Mouse (Mus musculus): Measurements from ENCODE around the gene Pak1ip1. TPM values are rescaled to one million over a fixed set of nuclear protein-coding genes. Genes with fewer than 3 reads are reported as not detected.
"Not testable (repeated sequence)": the region's sequence is repeated elsewhere in the genome, so short reads cannot be mapped to it uniquely, and the experiment has no call there.

Gene Pak1ip1
- polyA plus RNA-seq, 1 experiment from 2014 or later: 66.0 TPM

- Histone ChIP-seq H3K27me3 (ENCODE audit: control insufficient read depth, insufficient read depth, low read length) (no peaks in the 10 kb centered on the region), H3K4me1 (ENCODE audit: control insufficient read depth, insufficient read depth, low read length) (no peaks in the 10 kb centered on the region), H3K4me3 (replicated peaks; ENCODE audit: low read depth, low read length) (no peak overlapping the region), H3K4me2 (ENCODE audit: low read length) (no peak overlapping the region), H3K27ac (replicated peaks; ENCODE audit: low read depth, low read length) (no peak overlapping the region), H3K36me3 (ENCODE audit: control insufficient read depth, insufficient read depth, low read length) (no peaks in the 10 kb centered on the region), H3K9me3 (ENCODE audit: control insufficient read depth, low read length) (no peaks in the 10 kb centered on the region), H3K9ac (replicated peaks; ENCODE audit: low read length) (no peak overlapping the region)
- no peak for ATAC-seq (ENCODE audit: low FRiP score, low TSS enrichment)
- 14% methylated on average over 8 of the region's 8 CpGs for WGBS
- no peak for DNase-seq
Measured at GRCm38 (mm10) chr13:40994487-40995263, 6.1 kb upstream of the Pak1ip1 start.

GRCm38 (mm10) chr13:40998537-40998936, 2.3 kb upstream of the Pak1ip1 start:
- not testable (repeated sequence) for H3K27me3 ChIP-seq (ENCODE audit: control insufficient read depth, insufficient read depth, low read length); DNase-seq; H3K9ac ChIP-seq (replicated peaks; ENCODE audit: low read length); ATAC-seq (ENCODE audit: low FRiP score, low TSS enrichment); H3K4me3 ChIP-seq (replicated peaks; ENCODE audit: low read depth, low read length); H3K27ac ChIP-seq (replicated peaks; ENCODE audit: low read depth, low read length); H3K36me3 ChIP-seq (ENCODE audit: control insufficient read depth, insufficient read depth, low read length); H3K4me2 ChIP-seq (ENCODE audit: low read length); H3K9me3 ChIP-seq (ENCODE audit: control insufficient read depth, low read length)
- WGBS: 93% methylated on average over 5 of the region's 5 CpGs
- H3K4me1 ChIP-seq (ENCODE audit: control insufficient read depth, insufficient read depth, low read length): peaks cover 12% of the 10 kb centered on the region; the same call in 1 of the 2 replicates

DNA sequence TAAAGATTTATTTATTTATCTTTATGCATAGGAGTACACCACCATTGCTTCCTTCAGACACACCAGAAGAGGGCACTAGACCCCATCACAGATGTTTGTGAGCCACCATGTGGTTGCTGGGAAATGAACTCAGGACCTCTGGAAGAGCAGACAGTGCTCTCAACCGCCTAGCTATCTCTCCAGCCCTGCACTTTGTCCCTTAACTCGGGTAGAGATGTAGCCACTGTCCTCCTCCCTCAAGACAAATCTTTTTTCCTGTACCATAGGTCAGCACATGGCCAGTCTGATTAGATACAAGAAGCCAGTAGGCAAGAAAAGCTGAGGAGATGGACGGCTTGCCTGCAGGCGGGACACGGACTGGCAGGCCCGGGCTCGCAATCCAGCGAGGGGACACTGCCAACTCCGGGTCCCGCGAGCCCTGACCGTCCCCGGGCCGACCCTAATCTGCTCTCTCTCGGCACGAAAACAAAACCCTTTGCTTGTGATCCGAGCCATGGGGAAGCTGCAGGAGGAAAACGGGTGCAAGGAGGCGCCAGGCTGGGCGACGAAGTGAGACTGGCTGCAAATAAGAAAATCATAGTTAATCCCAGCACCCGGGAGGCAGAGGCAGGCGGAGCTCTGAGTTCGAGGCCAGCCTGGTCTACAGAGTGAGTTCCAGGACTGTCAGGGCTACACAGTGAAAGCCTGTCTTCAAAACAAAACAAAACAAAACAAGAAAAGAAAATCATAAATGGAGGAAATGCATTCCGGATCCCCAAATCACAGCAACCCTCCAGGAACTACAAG, 490 bp upstream of the Pak1ip1 start:
- Histone ChIP-seq H3K27me3 (ENCODE audit: control insufficient read depth, insufficient read depth, low read length) (no peaks in the 10 kb centered on the region), H3K4me1 (ENCODE audit: control insufficient read depth, insufficient read depth, low read length) (peaks cover 12% of the 10 kb centered on the region; the same call in 1 of the 2 replicates), H3K36me3 (ENCODE audit: control insufficient read depth, insufficient read depth, low read length) (peaks cover 8% of the 10 kb centered on the region), H3K9me3 (ENCODE audit: control insufficient read depth, low read length) (no peaks in the 10 kb centered on the region), H3K9ac (replicated peaks; ENCODE audit: low read length) (peak overlapping the region; percentile 80), H3K27ac (replicated peaks; ENCODE audit: low read depth, low read length) (peak overlapping the region; percentile 95), H3K4me3 (replicated peaks; ENCODE audit: low read depth, low read length) (peak overlapping the region; percentile 90), H3K4me2 (ENCODE audit: low read length) (peak overlapping the region; percentile 74)
- under 1% methylated on average over 25 of the region's 25 CpGs for whole genome bisulfite sequencing
- DNase-seq: peak; percentile 53
- peak; percentile 51 for ATAC-seq (ENCODE audit: low FRiP score, low TSS enrichment)

DNA sequence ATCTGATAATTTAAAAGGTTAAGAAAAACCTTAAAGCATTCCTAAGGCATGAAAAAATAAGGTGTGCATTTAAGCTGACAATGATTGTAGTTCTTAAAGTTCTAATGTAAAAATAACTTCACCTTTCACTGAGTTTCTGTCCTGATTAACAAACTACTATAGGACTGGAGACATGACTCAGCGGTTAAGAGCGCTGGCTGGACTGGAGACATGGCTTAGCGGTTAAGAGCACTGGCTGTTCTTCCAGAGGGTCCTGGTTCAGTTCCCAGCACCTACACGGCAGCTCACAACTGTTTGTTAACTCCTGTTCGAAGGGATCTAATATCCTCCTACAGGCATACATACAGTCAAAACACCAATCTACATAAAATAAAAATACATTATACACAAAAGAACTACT, 1.2 kb downstream of the Pak1ip1 start:
- DNase-seq: no peak
- no peaks in the 10 kb centered on the region for H3K27me3 ChIP-seq (ENCODE audit: control insufficient read depth, insufficient read depth, low read length)
- no peak overlapping the region for H3K9ac ChIP-seq (replicated peaks; ENCODE audit: low read length)
- H3K9me3 ChIP-seq (ENCODE audit: control insufficient read depth, low read length): no peaks in the 10 kb centered on the region
- H3K36me3 ChIP-seq (ENCODE audit: control insufficient read depth, insufficient read depth, low read length): peaks cover 20% of the 10 kb centered on the region
- H3K4me2 ChIP-seq (ENCODE audit: low read length): peak overlapping the region; percentile 74
- H3K27ac ChIP-seq (replicated peaks; ENCODE audit: low read depth, low read length): no peak overlapping the region
- no peak for ATAC-seq (ENCODE audit: low FRiP score, low TSS enrichment)
- peak overlapping the region; percentile 90 for H3K4me3 ChIP-seq (replicated peaks; ENCODE audit: low read depth, low read length)
- 89% methylated on average over 5 of the region's 5 CpGs for WGBS
- H3K4me1 ChIP-seq (ENCODE audit: control insufficient read depth, insufficient read depth, low read length): peaks cover 12% of the 10 kb centered on the region; the same call in 1 of the 2 replicates

DNA sequence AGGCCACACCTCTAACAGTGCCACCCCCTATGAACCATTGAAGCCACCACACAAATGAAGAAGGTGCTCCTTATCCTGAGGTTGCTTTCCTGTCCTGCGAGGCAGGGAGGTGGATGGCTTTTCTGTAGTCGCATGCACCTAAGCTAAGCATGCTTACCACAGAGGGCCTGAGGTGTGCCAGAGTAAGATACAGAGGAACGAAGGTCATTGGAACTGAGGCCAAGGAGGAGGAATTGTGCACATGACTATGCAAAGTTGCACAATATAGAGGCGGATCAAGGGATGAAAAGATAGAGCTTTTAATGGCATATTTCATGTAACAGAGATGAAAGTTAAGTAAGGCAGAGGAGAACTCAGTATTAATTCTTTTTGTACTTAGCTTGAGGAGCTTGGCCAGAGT, 5.4 kb downstream of the Pak1ip1 start:
- 98% methylated on average over 4 of the region's 4 CpGs for WGBS
- DNase-seq: no peak
- Histone ChIP-seq H3K27me3 (ENCODE audit: control insufficient read depth, insufficient read depth, low read length) (no peaks in the 10 kb centered on the region), H3K9ac (replicated peaks; ENCODE audit: low read length) (no peak overlapping the region), H3K4me2 (ENCODE audit: low read length) (no peak overlapping the region), H3K9me3 (ENCODE audit: control insufficient read depth, low read length) (no peaks in the 10 kb centered on the region), H3K36me3 (ENCODE audit: control insufficient read depth, insufficient read depth, low read length) (peaks cover 62% of the 10 kb centered on the region), H3K4me1 (ENCODE audit: control insufficient read depth, insufficient read depth, low read length) (peaks cover 8% of the 10 kb centered on the region; the same call in 1 of the 2 replicates), H3K4me3 (replicated peaks; ENCODE audit: low read depth, low read length) (no peak overlapping the region), H3K27ac (replicated peaks; ENCODE audit: low read depth, low read length) (no peak overlapping the region)
- ATAC-seq (ENCODE audit: low FRiP score, low TSS enrichment): no peak

GRCm38 (mm10) chr13:41008271-41008670, 7.4 kb downstream of the Pak1ip1 start:
- H3K4me1 ChIP-seq (ENCODE audit: control insufficient read depth, insufficient read depth, low read length): no peaks in the 10 kb centered on the region
- H3K27me3 ChIP-seq (ENCODE audit: control insufficient read depth, insufficient read depth, low read length): no peaks in the 10 kb centered on the region
- H3K27ac ChIP-seq (replicated peaks; ENCODE audit: low read depth, low read length): no peak overlapping the region
- WGBS: 95% methylated on average over 10 of the region's 10 CpGs
- no peaks in the 10 kb centered on the region for H3K9me3 ChIP-seq (ENCODE audit: control insufficient read depth, low read length)
- H3K9ac ChIP-seq (replicated peaks; ENCODE audit: low read length): no peak overlapping the region
- DNase-seq (no peak), ATAC-seq (ENCODE audit: low FRiP score, low TSS enrichment) (no peak)
- H3K4me3 ChIP-seq (replicated peaks; ENCODE audit: low read depth, low read length): no peak overlapping the region
- H3K36me3 ChIP-seq (ENCODE audit: control insufficient read depth, insufficient read depth, low read length): peaks cover 82% of the 10 kb centered on the region
- H3K4me2 ChIP-seq (ENCODE audit: low read length): no peak overlapping the region

DNA sequence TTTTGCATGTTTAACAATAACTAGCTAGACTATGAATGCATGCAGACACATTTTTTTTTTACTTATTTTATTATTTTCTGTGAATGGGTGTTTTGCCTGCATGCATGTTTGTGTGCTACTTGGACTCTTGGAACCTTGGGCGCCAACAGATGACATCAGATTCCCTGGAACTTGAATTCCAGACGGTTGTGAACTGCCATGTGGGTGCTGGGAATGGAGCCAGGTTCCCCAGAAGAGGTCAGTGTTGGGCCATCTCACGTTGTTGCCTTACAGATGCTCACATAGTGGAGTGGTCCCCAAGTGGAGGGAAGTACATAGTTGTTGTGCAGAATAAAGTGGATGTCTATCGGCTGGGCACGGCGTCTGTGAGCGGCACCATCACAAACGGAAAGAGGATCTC, 8.1 kb downstream of the Pak1ip1 start:
- Histone ChIP-seq H3K9me3 (ENCODE audit: control insufficient read depth, low read length) (no peaks in the 10 kb centered on the region), H3K4me2 (ENCODE audit: low read length) (no peak overlapping the region), H3K9ac (replicated peaks; ENCODE audit: low read length) (no peak overlapping the region), H3K27ac (replicated peaks; ENCODE audit: low read depth, low read length) (no peak overlapping the region), H3K4me1 (ENCODE audit: control insufficient read depth, insufficient read depth, low read length) (no peaks in the 10 kb centered on the region), H3K36me3 (ENCODE audit: control insufficient read depth, insufficient read depth, low read length) (peaks cover 82% of the 10 kb centered on the region), H3K4me3 (replicated peaks; ENCODE audit: low read depth, low read length) (no peak overlapping the region), H3K27me3 (ENCODE audit: control insufficient read depth, insufficient read depth, low read length) (no peaks in the 10 kb centered on the region)
- no peak for ATAC-seq (ENCODE audit: low FRiP score, low TSS enrichment)
- 85% methylated on average over 8 of the region's 8 CpGs for WGBS
- no peak for DNase-seq

DNA sequence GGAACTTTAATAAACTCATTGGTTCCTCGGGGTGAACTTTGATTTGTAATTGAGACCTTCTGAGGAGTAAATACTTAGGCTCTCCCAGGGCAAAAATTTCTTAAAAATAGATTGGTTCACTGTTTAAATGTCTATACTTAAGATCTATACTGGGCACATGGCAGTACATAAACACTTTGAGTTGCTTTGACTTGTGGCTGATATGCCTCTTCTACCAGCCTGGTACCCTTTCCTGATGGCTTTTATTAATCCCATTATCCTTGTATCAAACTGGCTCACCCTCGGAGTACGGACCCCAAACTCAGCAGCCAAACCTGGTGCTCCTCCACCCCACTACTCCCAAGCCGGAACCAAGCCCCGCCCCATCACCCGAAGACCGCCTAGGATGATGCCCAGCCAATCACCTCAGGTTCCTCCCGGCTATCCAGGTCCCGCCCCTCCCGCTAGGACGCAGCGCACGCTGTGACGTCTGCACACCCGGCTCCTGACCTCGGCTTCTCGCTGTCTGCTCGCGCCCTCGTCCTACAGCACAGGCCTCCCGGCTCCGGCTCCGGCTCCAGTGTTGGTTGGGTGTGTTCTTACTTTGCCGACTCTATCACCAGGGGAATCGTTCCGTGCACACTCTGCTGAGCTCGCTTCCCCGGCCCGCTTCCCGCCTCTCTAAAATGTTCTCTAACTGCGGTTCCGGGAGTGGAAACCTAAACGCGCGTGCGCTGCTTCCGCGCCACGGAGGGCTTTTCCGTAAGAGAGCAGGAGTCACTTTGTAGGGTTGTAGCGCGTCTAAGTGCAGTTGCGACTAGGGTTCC, 15.2 kb downstream of the Pak1ip1 start, which contains the start of gene Tmem14c:
Gene Tmem14c (plus strand): TSS at position 464 of the 806 bp plus-strand sequence.
- H3K27ac ChIP-seq (replicated peaks; ENCODE audit: low read depth, low read length): peak within 1 kb of the TSS; percentile 81
- no peaks in the 10 kb centered on the region for H3K9me3 ChIP-seq (ENCODE audit: control insufficient read depth, low read length)
- no peaks in the 10 kb centered on the region for H3K27me3 ChIP-seq (ENCODE audit: control insufficient read depth, insufficient read depth, low read length)
- ATAC-seq (ENCODE audit: low FRiP score, low TSS enrichment): peak; percentile 99
- peak; percentile 95 for DNase-seq
- peak within 1 kb of the TSS; percentile 67 for H3K4me3 ChIP-seq (replicated peaks; ENCODE audit: low read depth, low read length)
- WGBS: under 1% methylated on average over 43 of the region's 43 CpGs
- peak within 1 kb of the TSS; percentile 78 for H3K4me2 ChIP-seq (ENCODE audit: low read length)
- H3K4me1 ChIP-seq (ENCODE audit: control insufficient read depth, insufficient read depth, low read length): peaks cover 16% of the 10 kb centered on the region
- H3K9ac ChIP-seq (replicated peaks; ENCODE audit: low read length): peak within 1 kb of the TSS; percentile 69
- peaks cover 42% of the 10 kb centered on the region for H3K36me3 ChIP-seq (ENCODE audit: control insufficient read depth, insufficient read depth, low read length)
